Mouse (Mus musculus): Measurements from ENCODE around the gene Cfp. TPM values are rescaled to one million over a fixed set of nuclear protein-coding genes. Genes with fewer than 3 reads are reported as not detected.
A peak's percentile ranks its signal among the peaks of the same experiment; 100 is the strongest.

Gene Cfp
- polyA plus RNA-seq, 1 experiment from 2014 or later, result 14.3 TPM

DNA sequence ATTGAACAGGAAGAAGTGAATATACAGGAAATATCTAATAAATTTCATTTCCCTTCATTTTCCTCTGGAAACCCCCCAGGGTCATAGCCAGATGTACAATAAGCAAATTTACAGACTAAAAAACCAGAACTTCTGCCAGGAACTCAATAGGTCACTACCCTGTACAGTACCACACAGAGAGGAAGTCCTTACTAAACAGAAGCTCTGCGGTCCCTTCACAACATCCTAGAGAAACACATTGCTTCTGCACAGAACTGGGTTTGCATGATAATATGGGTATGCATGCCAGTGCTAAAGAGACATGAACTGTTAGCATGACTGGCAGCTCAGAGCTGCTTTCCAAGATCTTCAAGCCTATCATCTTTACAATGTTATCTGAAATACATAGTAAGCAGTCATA, 1.5 kb downstream of the Cfp start:
- Histone ChIP-seq H3K27me3 (replicated peaks; ENCODE audit: insufficient read depth, low read length) (no peaks in the 10 kb centered on the region), H3K4me2 (replicated peaks; ENCODE audit: low read depth, low read length) (no peak overlapping the region), H3K9me3 (ENCODE audit: low read length) (no peaks in the 10 kb centered on the region), H3K36me3 (ENCODE audit: insufficient read depth, low read length) (no peaks in the 10 kb centered on the region), H3K9ac (replicated peaks; ENCODE audit: low read depth) (no peak overlapping the region), H3K4me1 (ENCODE audit: insufficient read depth, low read depth, low read length) (no peaks in the 10 kb centered on the region), H3K27ac (ENCODE audit: low read length) (no peak overlapping the region), H3K4me3 (ENCODE audit: low read depth, low read length) (no peak overlapping the region)
- ATAC-seq (no peak), DNase-seq (ENCODE audit: low spot score) (no peak)
- TF ChIP-seq CTCF (IDR thresholded peaks at IDR 0.05) (no peak), EP300 (IDR thresholded peaks at IDR 0.05) (no peak)
- 48% methylated on average over 1 of the region's 1 CpGs for WGBS

- Histone ChIP-seq H3K4me3 (ENCODE audit: low read depth, low read length) (no peak overlapping the region), H3K4me2 (replicated peaks; ENCODE audit: low read depth, low read length) (no peak overlapping the region), H3K9me3 (ENCODE audit: low read length) (no peaks in the 10 kb centered on the region), H3K27me3 (replicated peaks; ENCODE audit: insufficient read depth, low read length) (no peaks in the 10 kb centered on the region; the same call in 1 of the 2 replicates), H3K36me3 (ENCODE audit: insufficient read depth, low read length) (no peaks in the 10 kb centered on the region), H3K9ac (replicated peaks; ENCODE audit: low read depth) (no peak overlapping the region), H3K27ac (ENCODE audit: low read length) (no peak overlapping the region), H3K4me1 (ENCODE audit: insufficient read depth, low read depth, low read length) (no peaks in the 10 kb centered on the region)
- TF ChIP-seq EP300 (IDR thresholded peaks at IDR 0.05), result no peak
- TF ChIP-seq CTCF (IDR thresholded peaks at IDR 0.05), result no peak
- DNase-seq (ENCODE audit: low spot score), result no peak
- ATAC-seq, result no peak
These were observed 6.4 kb downstream of the Cfp start for GRCm38 (mm10) chrX:20924976-20925375.

DNA sequence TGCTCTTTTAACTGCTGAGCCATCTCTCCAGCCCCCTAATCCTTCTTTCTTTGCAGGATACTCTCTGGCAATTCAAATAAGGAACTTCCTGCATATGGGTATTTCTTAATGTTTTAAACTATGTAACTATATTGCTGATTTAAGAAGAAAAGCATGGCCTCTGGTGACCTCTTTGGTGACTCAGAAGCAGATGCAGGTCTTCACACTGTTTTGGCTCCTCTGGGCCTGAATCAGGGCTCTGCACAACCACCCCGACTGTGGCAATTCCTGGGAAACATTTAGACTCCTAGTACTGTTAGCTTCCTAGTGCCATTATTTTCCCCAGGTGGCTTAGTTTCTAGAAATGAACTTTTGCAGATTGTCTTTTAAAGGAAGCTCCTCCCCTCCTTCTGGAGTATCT, 7.8 kb downstream of the Cfp start:
- Histone ChIP-seq H3K4me3 (ENCODE audit: low read depth, low read length) (no peak overlapping the region), H3K9ac (replicated peaks; ENCODE audit: low read depth) (no peak overlapping the region), H3K27ac (ENCODE audit: low read length) (no peak overlapping the region), H3K27me3 (replicated peaks; ENCODE audit: insufficient read depth, low read length) (no peaks in the 10 kb centered on the region; the same call in 1 of the 2 replicates), H3K4me1 (ENCODE audit: insufficient read depth, low read depth, low read length) (no peaks in the 10 kb centered on the region), H3K4me2 (replicated peaks; ENCODE audit: low read depth, low read length) (no peak overlapping the region), H3K9me3 (ENCODE audit: low read length) (no peaks in the 10 kb centered on the region), H3K36me3 (ENCODE audit: insufficient read depth, low read length) (no peaks in the 10 kb centered on the region)
- WGBS, result 72% methylated on average over 1 of the region's 1 CpGs
- TF ChIP-seq CTCF (IDR thresholded peaks at IDR 0.05) (no peak), EP300 (IDR thresholded peaks at IDR 0.05) (no peak)
- ATAC-seq (no peak), DNase-seq (ENCODE audit: low spot score) (no peak)

GRCm38 (mm10) chrX:20921366-20921765, 10.0 kb downstream of the Cfp start:
- H3K4me1 ChIP-seq (ENCODE audit: insufficient read depth, low read depth, low read length), result no peaks in the 10 kb centered on the region
- no peaks in the 10 kb centered on the region for H3K9me3 ChIP-seq (ENCODE audit: low read length)
- TF ChIP-seq EP300 (IDR thresholded peaks at IDR 0.05), result no peak
- TF ChIP-seq CTCF (IDR thresholded peaks at IDR 0.05), result no peak
- H3K27me3 ChIP-seq (replicated peaks; ENCODE audit: insufficient read depth, low read length), result no peaks in the 10 kb centered on the region; the same call in 1 of the 2 replicates
- ATAC-seq (no peak), DNase-seq (ENCODE audit: low spot score) (no peak)
- H3K4me3 ChIP-seq (ENCODE audit: low read depth, low read length), result no peak overlapping the region
- WGBS, result 31% methylated on average over 5 of the region's 5 CpGs
- H3K4me2 ChIP-seq (replicated peaks; ENCODE audit: low read depth, low read length), result peak overlapping the region; percentile 67
- H3K36me3 ChIP-seq (ENCODE audit: insufficient read depth, low read length), result no peaks in the 10 kb centered on the region
- no peak overlapping the region for H3K9ac ChIP-seq (replicated peaks; ENCODE audit: low read depth)
- H3K27ac ChIP-seq (ENCODE audit: low read length), result no peak overlapping the region

DNA sequence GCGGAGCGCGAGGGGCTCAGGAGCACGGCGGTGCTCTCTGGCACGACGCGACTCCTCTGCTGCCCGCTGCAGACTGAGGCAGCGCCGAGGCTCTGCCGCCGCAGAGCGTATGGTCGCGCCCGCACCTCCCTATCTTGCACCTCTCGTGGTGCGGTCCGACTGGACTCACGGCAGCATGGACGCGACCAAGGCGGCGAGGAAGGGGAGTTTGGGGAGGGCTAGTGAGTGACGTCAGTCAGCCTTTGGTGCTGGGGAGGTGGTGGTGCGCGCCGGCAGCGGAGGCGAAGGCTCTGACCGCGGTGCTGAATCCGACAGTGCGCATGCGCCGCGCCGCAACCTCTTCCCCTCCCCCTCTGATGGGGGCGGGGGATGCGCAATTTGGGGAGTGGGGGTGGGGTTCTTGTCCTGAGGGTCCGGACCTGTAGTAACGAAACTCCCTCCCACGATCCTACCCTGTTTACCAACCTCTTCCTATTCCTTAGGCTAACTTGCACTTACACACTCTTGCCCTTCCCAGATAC, 10.5 kb downstream of the Cfp start, which contains the start of gene Syn1:
Syn1 (minus strand) TSS at position 161 of the 521 bp plus-strand sequence.
- Histone ChIP-seq H3K9me3 (ENCODE audit: low read length) (no peaks in the 10 kb centered on the region), H3K9ac (replicated peaks; ENCODE audit: low read depth) (no peak within 1 kb of the TSS), H3K36me3 (ENCODE audit: insufficient read depth, low read length) (no peaks in the 10 kb centered on the region), H3K27ac (ENCODE audit: low read length) (no peak within 1 kb of the TSS), H3K4me3 (ENCODE audit: low read depth, low read length) (peak within 1 kb of the TSS; percentile 34), H3K4me1 (ENCODE audit: insufficient read depth, low read depth, low read length) (no peaks in the 10 kb centered on the region), H3K4me2 (replicated peaks; ENCODE audit: low read depth, low read length) (peak within 1 kb of the TSS; percentile 67), H3K27me3 (replicated peaks; ENCODE audit: insufficient read depth, low read length) (no peaks in the 10 kb centered on the region; the same call in 1 of the 2 replicates)
- 14% methylated on average over 22 of the region's 44 CpGs for WGBS
- TF ChIP-seq EP300 (IDR thresholded peaks at IDR 0.05) (no peak), CTCF (IDR thresholded peaks at IDR 0.05) (no peak)
- DNase-seq (ENCODE audit: low spot score), result peak; percentile 90
- ATAC-seq, result peak; percentile 99

DNA sequence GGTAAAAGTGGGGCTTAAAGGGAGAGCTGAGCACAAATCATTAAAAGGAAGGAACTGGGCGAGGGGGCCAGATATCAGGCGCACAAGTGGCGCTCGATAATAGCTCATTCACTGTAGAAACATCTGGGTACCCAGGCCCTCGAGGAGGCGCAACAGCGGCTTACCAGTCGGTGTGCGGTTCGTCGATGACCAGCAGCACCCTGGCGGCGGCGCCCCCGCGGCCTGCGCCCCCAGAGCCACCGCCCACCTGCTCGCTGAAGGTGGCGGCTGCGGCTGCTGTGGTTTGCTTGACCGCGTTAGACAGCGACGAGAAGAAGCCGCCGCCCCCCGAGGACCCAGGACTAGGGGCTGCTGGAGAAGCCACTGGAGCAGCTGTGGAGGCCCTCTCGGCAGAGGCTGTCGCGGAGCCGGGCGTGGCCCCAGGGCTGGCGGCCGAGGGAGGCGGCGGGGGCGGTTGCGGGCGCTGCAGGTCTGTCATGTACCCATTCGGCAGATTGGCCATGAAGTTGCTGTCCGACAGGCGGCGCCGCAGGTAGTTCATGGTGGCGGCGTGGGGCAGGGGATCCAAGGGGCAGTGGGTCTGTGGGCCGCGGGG, 11.0 kb downstream of the Cfp start:
- Histone ChIP-seq H3K27ac (ENCODE audit: low read length) (no peak overlapping the region), H3K4me1 (ENCODE audit: insufficient read depth, low read depth, low read length) (no peaks in the 10 kb centered on the region), H3K9ac (replicated peaks; ENCODE audit: low read depth) (no peak overlapping the region), H3K4me3 (ENCODE audit: low read depth, low read length) (peak overlapping the region; percentile 34), H3K9me3 (ENCODE audit: low read length) (no peaks in the 10 kb centered on the region), H3K27me3 (replicated peaks; ENCODE audit: insufficient read depth, low read length) (no peaks in the 10 kb centered on the region; the same call in 1 of the 2 replicates), H3K36me3 (ENCODE audit: insufficient read depth, low read length) (no peaks in the 10 kb centered on the region), H3K4me2 (replicated peaks; ENCODE audit: low read depth, low read length) (peak overlapping the region; percentile 67)
- no peak for TF ChIP-seq EP300 (IDR thresholded peaks at IDR 0.05)
- peak; percentile 33 for TF ChIP-seq CTCF (IDR thresholded peaks at IDR 0.05)
- DNase-seq (ENCODE audit: low spot score) (no peak), ATAC-seq (peak; percentile 40)
- WGBS, result 5% methylated on average over 36 of the region's 49 CpGs
